Mouse (Mus musculus): ENCODE results near the gene Anxa10. TPM values are rescaled to one million over a fixed set of nuclear protein-coding genes. Genes with fewer than 3 reads are reported as not detected.

The Anxa10 gene
- polyA plus RNA-seq (2017; shearing (Covaris generic)), result not detected

GRCm38 (mm10) chr8:62123098-62123497 lies at the start of gene Anxa10:
Gene Anxa10, minus strand, starts transcription at chr8:62123150.
- ATAC-seq, result no peak

GRCm38 (mm10) chr8:62132662-62133366 lies 9.9 kb upstream of the Anxa10 start:
- ATAC-seq, result no peak

- no peak for ATAC-seq
Observed at GRCm38 (mm10) chr8:62097213-62097612, 25.7 kb downstream of the Anxa10 start.

- ATAC-seq, result no peak
Observed at GRCm38 (mm10) chr8:62081804-62082203, 41.1 kb downstream of the Anxa10 start.

- no peak for ATAC-seq
Observed at GRCm38 (mm10) chr8:62080195-62080802, 42.7 kb downstream of the Anxa10 start.

- ATAC-seq, result no peak
Observed at GRCm38 (mm10) chr8:62068305-62068704, 54.6 kb downstream of the Anxa10 start.

- no peak for ATAC-seq
Observed at GRCm38 (mm10) chr8:62060357-62060756, 62.6 kb downstream of the Anxa10 start.

- ATAC-seq, result no peak
Observed at GRCm38 (mm10) chr8:62046809-62047208, 76.1 kb downstream of the Anxa10 start.

GRCm38 (mm10) chr8:62034351-62034750 lies 88.6 kb downstream of the Anxa10 start:
- ATAC-seq, result no peak

GRCm38 (mm10) chr8:62014582-62014981 lies 108.4 kb downstream of the Anxa10 start:
- no peak for ATAC-seq

GRCm38 (mm10) chr8:62014166-62014565 lies 108.8 kb downstream of the Anxa10 start:
- no peak for ATAC-seq

Other genes starting within 250 kb of the Anxa10 start
- 1 to 10 TPM in 1 of 3 experiments, under 1 TPM in 2; 0.67 to 1.3 (median 0.73) TPM for gene Palld, start 220.5 kb downstream of the Anxa10 start, polyA plus RNA-seq (2017; shearing (Covaris generic))
- 10 to 100 TPM; 31.9 to 59.3 (median 48.7) TPM for gene Ddx60, start 195.1 kb downstream of the Anxa10 start, polyA plus RNA-seq (2017; shearing (Covaris generic))